Mouse (Mus musculus) liver, embryonic 16.5 days (tissue): Measurements from ENCODE around the gene Rhot1. TPM values are rescaled to one million over a fixed set of nuclear protein-coding genes. Genes with fewer than 3 reads are reported as not detected.

Experiments used
- ATAC-seq: fragments of 200-750 bp; cut with Nextera tagmentation; 2 replicates; pipeline ENCODE4 v1.8.0; 2017; ENCODE audit warnings: low read depth, mild to moderate bottlenecking, moderate number of reproducible peaks, moderate library complexity
- H3K27ac ChIP-seq: fragments of 300-500 bp; sonication (generic); 2 replicates; pipeline ENCODE4 v1.5.1; 2014; ENCODE audit warnings: mild to moderate bottlenecking, low read length
- H3K27me3 ChIP-seq: fragments of 300-500 bp; sonication (generic); 2 replicates; pipeline ENCODE4 v1.6.1; 2014; ENCODE audit warnings: low read depth, low read length, mixed read lengths; ENCODE audit not compliant: control insufficient read depth, insufficient read depth
- H3K36me3 ChIP-seq: fragments of 300-500 bp; sonication (generic); 2 replicates; pipeline ENCODE4 v1.6.1; 2014; ENCODE audit warnings: mild to moderate bottlenecking; ENCODE audit not compliant: control insufficient read depth, insufficient read depth
- H3K4me1 ChIP-seq: fragments of 300-500 bp; sonication (generic); 2 replicates; pipeline ENCODE4 v1.6.1; 2014; ENCODE audit warnings: low read depth, low read length, mixed read lengths; ENCODE audit not compliant: control insufficient read depth
- H3K4me2 ChIP-seq: fragments of 300-500 bp; sonication (generic); 2 replicates; pipeline ENCODE4 v1.6.1; 2014; ENCODE audit warnings: low read depth, low read length, mixed read lengths
- H3K4me3 ChIP-seq: fragments of 300-500 bp; sonication (generic); 2 replicates; pipeline ENCODE4 v1.5.1; 2014; ENCODE audit warnings: low read depth, mild to moderate bottlenecking, low read length
- H3K9ac ChIP-seq: fragments of 300-500 bp; sonication (generic); 2 replicates; pipeline ENCODE4 v1.6.1; 2014; ENCODE audit warnings: low read depth, low read length
- H3K9me3 ChIP-seq: fragments of 300-500 bp; sonication (generic); replicated peaks from 2 replicates; pipeline ENCODE4 v1.6.1; 2016; ENCODE audit warnings: low read length; ENCODE audit not compliant: control insufficient read depth
- WGBS: fragments of 180-500 bp; shearing (Covaris S2); extraction: QIAGEN DNeasy Blood & Tissue Kit; methylation state at CpG from one replicate; pipeline ENCODE4 v1.1.7; 2014; ENCODE audit not compliant: insufficient replicate concordance; 5-methylcytosine and 5-hydroxymethylcytosine counted together
- polyA plus RNA-seq: library from polyadenylated mRNA; unstranded; fragments of >200 nt; fragmentation: Nextera tagmentation; extraction: Ambion mirVana; gene quantifications from 2 replicates; pipeline ENCODE4 v1.2.1, GENCODE M21; 2015

Rhot1 gene
- polyA plus RNA-seq, 1 experiment from 2014 or later: 19.6 TPM

- H3K27me3 ChIP-seq: no peaks in the 10 kb centered on the region
- H3K9me3 ChIP-seq: no peaks in the 10 kb centered on the region
- no peak overlapping the region for H3K4me2 ChIP-seq
- H3K4me3 ChIP-seq: no peak overlapping the region
- no peak for ATAC-seq
- H3K27ac ChIP-seq: no peak overlapping the region
- no peaks in the 10 kb centered on the region for H3K4me1 ChIP-seq
- H3K9ac ChIP-seq: no peak overlapping the region
- peaks cover 22% of the 10 kb centered on the region for H3K36me3 ChIP-seq
Observed at GRCm38 (mm10) chr11:80247026-80247425, 38.2 kb downstream of the Rhot1 start.

GRCm38 (mm10) chr11:80248531-80248930 lies 39.7 kb downstream of the Rhot1 start:
- Histone ChIP-seq H3K27ac (no peak overlapping the region), H3K4me3 (no peak overlapping the region), H3K9ac (no peak overlapping the region), H3K9me3 (no peaks in the 10 kb centered on the region), H3K4me2 (no peak overlapping the region), H3K36me3 (peaks cover 12% of the 10 kb centered on the region), H3K4me1 (no peaks in the 10 kb centered on the region), H3K27me3 (no peaks in the 10 kb centered on the region)
- 81% methylated on average over 3 of the region's 3 CpGs for WGBS
- no peak for ATAC-seq

- Histone ChIP-seq H3K4me3 (no peak overlapping the region), H3K4me1 (no peaks in the 10 kb centered on the region), H3K27me3 (no peaks in the 10 kb centered on the region), H3K36me3 (peaks cover 4% of the 10 kb centered on the region; the same call in 1 of the 2 replicates), H3K9me3 (no peaks in the 10 kb centered on the region), H3K4me2 (no peak overlapping the region), H3K9ac (no peak overlapping the region), H3K27ac (no peak overlapping the region)
- no peak for ATAC-seq
- WGBS: 84% methylated on average over 8 of the region's 8 CpGs
Observed at GRCm38 (mm10) chr11:80264137-80264536, 55.3 kb downstream of the Rhot1 start.

GRCm38 (mm10) chr11:80271096-80271495 lies 62.3 kb downstream of the Rhot1 start:
- 56% methylated on average over 5 of the region's 5 CpGs for WGBS
- H3K27ac ChIP-seq: no peak overlapping the region
- H3K9ac ChIP-seq: no peak overlapping the region
- H3K4me3 ChIP-seq: no peak overlapping the region
- no peaks in the 10 kb centered on the region; the same call in 1 of the 2 replicates for H3K36me3 ChIP-seq
- ATAC-seq: no peak
- H3K27me3 ChIP-seq: no peaks in the 10 kb centered on the region
- no peaks in the 10 kb centered on the region for H3K9me3 ChIP-seq
- no peaks in the 10 kb centered on the region for H3K4me1 ChIP-seq
- H3K4me2 ChIP-seq: no peak overlapping the region

GRCm38 (mm10) chr11:80275011-80275410 lies 66.2 kb downstream of the Rhot1 start:
- 50% methylated on average over 3 of the region's 3 CpGs for WGBS
- no peak overlapping the region for H3K4me3 ChIP-seq
- H3K27me3 ChIP-seq: no peaks in the 10 kb centered on the region
- no peak overlapping the region for H3K27ac ChIP-seq
- ATAC-seq: no peak
- no peak overlapping the region for H3K4me2 ChIP-seq
- H3K36me3 ChIP-seq: no peaks in the 10 kb centered on the region
- H3K4me1 ChIP-seq: no peaks in the 10 kb centered on the region
- no peaks in the 10 kb centered on the region for H3K9me3 ChIP-seq
- H3K9ac ChIP-seq: no peak overlapping the region

GRCm38 (mm10) chr11:80278054-80278453 lies 69.2 kb downstream of the Rhot1 start:
- no peak overlapping the region for H3K4me3 ChIP-seq
- no peak for ATAC-seq
- no peak overlapping the region for H3K27ac ChIP-seq
- no peak overlapping the region for H3K9ac ChIP-seq
- no peaks in the 10 kb centered on the region for H3K27me3 ChIP-seq
- no peaks in the 10 kb centered on the region for H3K36me3 ChIP-seq
- no peaks in the 10 kb centered on the region for H3K4me1 ChIP-seq
- WGBS: 50% methylated on average over 2 of the region's 2 CpGs
- no peaks in the 10 kb centered on the region for H3K9me3 ChIP-seq
- no peak overlapping the region for H3K4me2 ChIP-seq

GRCm38 (mm10) chr11:80283786-80284185 lies 75.0 kb downstream of the Rhot1 start:
- Histone ChIP-seq H3K27ac (no peak overlapping the region), H3K27me3 (no peaks in the 10 kb centered on the region), H3K9me3 (no peaks in the 10 kb centered on the region), H3K4me1 (no peaks in the 10 kb centered on the region), H3K4me3 (no peak overlapping the region), H3K36me3 (no peaks in the 10 kb centered on the region), H3K4me2 (no peak overlapping the region), H3K9ac (no peak overlapping the region)
- 65% methylated on average over 3 of the region's 3 CpGs for WGBS
- ATAC-seq: no peak

- WGBS: 43% methylated on average over 6 of the region's 6 CpGs
- Histone ChIP-seq H3K27me3 (no peaks in the 10 kb centered on the region; the same call in 1 of the 2 replicates), H3K9me3 (no peaks in the 10 kb centered on the region), H3K27ac (no peak overlapping the region), H3K4me1 (no peaks in the 10 kb centered on the region), H3K4me3 (no peak overlapping the region), H3K9ac (no peak overlapping the region), H3K36me3 (no peaks in the 10 kb centered on the region), H3K4me2 (no peak overlapping the region)
- ATAC-seq: no peak
Observed at GRCm38 (mm10) chr11:80284641-80285040, 75.8 kb downstream of the Rhot1 start.

- ATAC-seq: no peak
- H3K9ac ChIP-seq: no peak overlapping the region
- WGBS: 12% methylated on average over 5 of the region's 5 CpGs
- no peak overlapping the region for H3K4me3 ChIP-seq
- no peaks in the 10 kb centered on the region; the same call in 1 of the 2 replicates for H3K27me3 ChIP-seq
- H3K9me3 ChIP-seq: no peaks in the 10 kb centered on the region
- H3K4me1 ChIP-seq: no peaks in the 10 kb centered on the region
- H3K27ac ChIP-seq: no peak overlapping the region
- no peaks in the 10 kb centered on the region for H3K36me3 ChIP-seq
- no peak overlapping the region for H3K4me2 ChIP-seq
Observed at GRCm38 (mm10) chr11:80287150-80287549, 78.3 kb downstream of the Rhot1 start.
